Comparison of ENCODE assay signal across 8 mouse cellular contexts in genomic region chr11:19018489-19019203, GRCm38 (mm10). TPM values are rescaled to one million over a fixed set of nuclear protein-coding genes. Genes with fewer than 3 reads are reported as not detected.
DNase-seq lines count a peak whose midpoint lies in the region; ATAC-seq and TF ChIP-seq lines count a peak whose summit lies in the region.

Meis1 (minus strand) TSS chr11:19018985.

- H3K27me3 ChIP-seq in Patski: peaks cover 6% of the 10 kb centered on the region
- no peaks in the 10 kb centered on the region for H3K27me3 ChIP-seq in hindbrain, embryonic 14.5 days (ENCODE audit: control insufficient read depth, insufficient read depth, low read length)

- WGBS in hindbrain, embryonic 14.5 days: under 1% methylated on average over 29 of the region's 29 CpGs

- in situ Hi-C loops in Patski (cut with MboI; ENCODE audit: low pct_unique_long_range_greater_than_20kb): no loop called here

- H3K4me3 ChIP-seq in hindbrain, embryonic 14.5 days (replicated peaks; ENCODE audit: low read length): peak within 1 kb of the TSS; percentile 74

- no peak for TF ChIP-seq CTCF in Patski (IDR thresholded peaks at IDR 0.05)

- H3K4me1 ChIP-seq in hindbrain, embryonic 14.5 days (replicated peaks; ENCODE audit: control insufficient read depth, insufficient read depth, low read length): peaks cover 12% of the 10 kb centered on the region

- H3K4me2 ChIP-seq in hindbrain, embryonic 14.5 days (replicated peaks): peak within 1 kb of the TSS; percentile 93

- peak; percentile 78 for ATAC-seq in Patski
- peak; percentile 92 for ATAC-seq in hindbrain, embryonic 14.5 days (ENCODE audit: low FRiP score)

- POLR2A ChIA-PET in Patski (lab: Charles Lee): no interaction called here

- peak within 1 kb of the TSS; percentile 99 for H3K27ac ChIP-seq in hindbrain, embryonic 14.5 days

- CTCF ChIA-PET in Patski (lab: Charles Lee): interaction anchor here (0.9 kb wide), 1 partner anchor 46 kb away, joined by 3 read pairs; no protein-coding TSS in a partner anchor

- H3K9ac ChIP-seq in hindbrain, embryonic 14.5 days: peak within 1 kb of the TSS; percentile 100

- H3K36me3 ChIP-seq in hindbrain, embryonic 14.5 days (replicated peaks; ENCODE audit: control insufficient read depth, insufficient read depth): peaks cover 16% of the 10 kb centered on the region

- no peaks in the 10 kb centered on the region for H3K9me3 ChIP-seq in hindbrain, embryonic 14.5 days (ENCODE audit: control insufficient read depth, low read length)

- no peak for DNase-seq in Patski (ENCODE audit: low read depth, low spot score)
- peak; percentile 93 for DNase-seq in cerebellum, postnatal 14 days
- peak; percentile 65 to 81 for DNase-seq in frontal cortex, postnatal 36 days (ENCODE audit: low spot score in 2 of 2)
- DNase-seq in hindbrain, embryonic 14.5 days (ENCODE audit: low spot score): peak; percentile 84
- peak; percentile 75 for DNase-seq in left cerebral cortex, adult 11 months (ENCODE audit: low spot score)
- peak; percentile 95 for DNase-seq in lung, postnatal 36 days
- DNase-seq in retina, postnatal 7 days (ENCODE audit: low read depth, low spot score): peak; percentile 81
- peak; percentile 84 to 93 for DNase-seq in urinary bladder, adult 18-20 months (ENCODE audit: low spot score in 2 of 2)

RNA-seq across cellular contexts. Expression of gene Meis1, which starts in this region (rescaled TPM):
- 2.5 TPM for polyA plus RNA-seq in Patski (2021)
- polyA plus RNA-seq in hindbrain, embryonic 14.5 days (2014; fragmentation: Nextera tagmentation; extraction: Ambion mirVana): 171 and 178 TPM in 2 replicates

Comparison
In these comparisons a context has a peak if more than half of its experiments do, and no peak if none do; other contexts are left out.
1. RNA of gene Meis1 (polyA plus RNA-seq): 171 to 178 TPM in hindbrain, embryonic 14.5 days; 2.5 TPM in Patski (single experiment); every median in the first group is over 10 times any median in the second.